Mouse (Mus musculus) neutrophil, adult 5-6 weeks (primary cell): Measurements from ENCODE around the gene Bace2. TPM values are rescaled to one million over a fixed set of nuclear protein-coding genes. Genes with fewer than 3 reads are reported as not detected.

Experiments used
- ATAC-seq: fragments of 151-379, 151-347 bp; 2 replicates; pipeline ENCODE4 v1.8.0; 2017; ENCODE audit warnings: mild to moderate bottlenecking, moderate TSS enrichment; ENCODE audit not compliant: insufficient number of reproducible peaks, poor library complexity, low FRiP score, severe bottlenecking; ENCODE audit errors: extremely low read depth
- total RNA-seq: library from RNA; stranded (forward); fragments of 200-1000 nt; gene quantifications from 2 replicates; pipeline ENCODE4 v1.2.3, GENCODE M21; 2017

Gene Bace2
- total RNA-seq, 1 experiment from 2014 or later: not detected

DNA sequence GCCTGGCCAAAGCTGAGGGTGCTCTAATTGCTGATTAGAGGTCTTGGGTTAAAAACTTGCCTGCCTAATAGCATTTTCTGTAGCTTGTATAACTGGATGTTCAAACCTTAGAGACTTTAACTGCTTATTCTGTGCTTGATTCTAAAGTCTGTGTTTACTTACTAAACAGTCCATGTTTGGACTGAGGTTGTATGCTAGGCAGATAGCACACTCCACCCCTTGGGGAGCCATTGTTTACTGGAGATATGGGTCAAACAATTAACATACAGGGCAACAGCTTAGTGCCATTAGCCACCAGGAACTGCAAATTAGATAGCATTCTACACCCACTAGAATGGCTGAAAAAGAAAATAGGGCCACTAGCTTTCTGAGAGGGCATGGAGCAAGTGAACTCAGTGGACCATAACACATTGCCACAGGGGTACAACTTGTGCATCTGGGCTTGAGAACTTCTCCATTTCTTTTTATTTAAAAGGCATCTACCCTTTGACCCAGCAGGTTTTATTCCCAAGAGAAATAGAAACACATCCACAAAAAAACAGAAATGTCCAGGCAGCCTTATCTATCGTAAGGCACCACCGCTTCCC, 41.5 kb downstream of the Bace2 start:
- no peak for ATAC-seq

GRCm38 (mm10) chr16:97399991-97400390, 43.4 kb downstream of the Bace2 start:
- no peak for ATAC-seq

- no peak for ATAC-seq
These were observed 45.2 kb downstream of the Bace2 start for GRCm38 (mm10) chr16:97401741-97402140.

DNA sequence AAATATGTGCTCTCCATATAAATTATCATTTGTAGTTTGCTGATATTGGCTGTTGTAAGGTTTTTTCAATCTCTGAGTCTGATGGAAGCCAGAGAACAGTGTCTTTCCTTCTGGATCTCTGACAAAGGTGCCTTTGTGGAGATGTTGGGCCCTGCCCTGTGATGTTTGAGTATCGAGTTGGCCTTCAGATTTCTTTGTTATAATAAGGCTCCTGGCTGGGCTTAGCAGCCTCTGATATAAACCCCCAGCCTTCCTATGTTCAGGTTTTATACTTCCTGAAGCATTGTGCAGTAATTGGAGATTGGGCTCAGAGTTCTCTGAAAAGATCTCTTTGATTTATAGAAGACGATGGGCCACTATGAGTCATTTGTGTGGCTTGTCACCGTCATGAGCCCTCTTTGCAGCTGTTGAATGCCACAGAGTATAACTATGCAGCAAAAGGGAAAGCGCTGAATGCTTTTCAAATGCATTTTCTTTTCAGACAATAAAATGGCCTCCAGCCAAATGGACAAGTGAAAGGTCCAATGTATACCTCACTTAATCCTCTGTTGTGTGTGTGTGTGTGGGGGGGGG, 45.8 kb downstream of the Bace2 start:
- ATAC-seq: no peak

DNA sequence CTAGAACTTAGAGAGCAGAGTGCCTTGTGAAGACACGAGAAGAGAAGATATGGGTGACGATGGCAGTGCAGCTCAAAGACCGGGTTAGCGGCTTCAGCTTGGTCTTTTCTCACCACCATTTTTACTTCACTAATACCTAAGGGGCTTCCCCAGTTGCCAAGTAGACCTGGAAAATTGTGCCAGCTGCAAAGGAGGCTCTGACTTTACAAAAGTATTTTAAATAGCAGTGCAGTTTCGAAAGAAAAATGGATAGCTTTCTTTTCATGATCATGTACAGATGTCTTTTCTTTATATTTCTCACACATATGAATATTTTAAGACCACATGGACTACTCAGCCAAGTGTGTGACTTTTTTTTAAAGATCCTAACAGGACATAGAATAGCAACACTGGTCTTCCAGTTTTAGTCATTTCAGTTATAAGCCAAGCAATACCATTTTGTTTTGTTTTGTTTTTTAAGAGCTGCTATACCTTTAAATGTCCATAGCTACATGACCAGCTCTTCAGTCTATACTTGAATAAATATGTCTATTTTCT, 49.0 kb downstream of the Bace2 start:
- no peak for ATAC-seq

DNA sequence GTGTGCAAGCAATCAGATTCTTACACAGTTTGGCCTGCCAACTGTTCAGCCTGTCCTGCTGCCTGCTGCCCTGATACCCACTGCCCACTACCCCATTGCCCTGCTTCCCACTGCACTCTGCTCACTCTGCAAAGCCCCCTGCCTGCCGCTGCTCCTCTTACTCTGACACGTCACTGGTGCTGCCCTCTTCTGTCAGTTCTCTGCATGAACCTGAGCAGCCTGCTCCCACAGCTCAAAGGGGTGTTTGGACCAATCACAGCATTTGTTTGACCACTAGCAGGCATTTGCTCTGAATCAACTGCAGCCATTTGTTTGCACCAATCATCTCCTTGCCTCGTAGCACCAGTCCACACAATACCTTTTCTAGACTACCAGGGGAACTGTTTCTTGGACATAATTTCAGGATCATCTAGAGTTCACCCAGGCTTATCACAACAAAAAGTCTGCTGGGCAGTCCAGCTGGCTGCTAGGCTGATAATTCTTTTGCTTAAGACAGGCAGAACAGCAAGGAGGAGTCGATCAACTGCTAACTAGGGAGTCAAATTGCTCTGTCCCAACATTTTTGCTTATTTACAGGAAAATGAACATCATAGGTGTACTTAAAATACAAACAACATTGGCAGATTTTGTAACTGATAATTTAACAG, 61.5 kb downstream of the Bace2 start:
- no peak for ATAC-seq

DNA sequence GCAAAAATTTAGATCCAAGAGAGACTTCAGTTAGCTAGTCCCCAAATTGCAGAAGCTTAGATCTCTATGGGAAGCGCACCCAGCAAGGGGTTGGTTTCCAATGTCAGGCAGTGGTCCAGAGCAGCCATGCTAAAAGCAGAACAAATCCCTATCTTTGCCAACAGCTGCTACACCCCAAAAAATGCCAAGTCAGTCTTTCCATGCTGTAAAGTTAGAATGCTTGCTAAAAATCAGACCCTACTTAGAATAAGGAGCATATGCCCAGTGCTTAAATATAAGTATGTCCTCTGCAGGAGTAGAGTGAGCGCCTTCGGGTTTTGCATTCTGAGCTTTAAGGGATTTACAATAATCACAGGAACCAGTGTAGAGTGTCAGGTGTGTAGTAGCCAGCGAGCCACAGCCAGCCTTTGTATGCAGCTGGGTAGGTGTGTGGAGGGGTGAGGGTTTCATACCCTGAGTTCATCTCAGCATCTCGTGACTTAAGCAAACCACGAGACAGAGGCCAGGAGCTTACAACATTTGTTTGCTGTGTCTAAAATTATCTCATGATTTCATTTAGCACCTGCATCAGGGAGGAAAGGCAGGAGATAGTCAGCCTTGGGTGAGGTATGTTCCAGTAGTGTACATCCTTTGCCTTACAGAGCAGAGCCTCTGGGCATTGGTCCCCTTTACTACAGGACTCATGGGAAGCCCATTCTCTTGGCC, 62.4 kb downstream of the Bace2 start:
- ATAC-seq: no peak

- no peak for ATAC-seq
These were observed 65.1 kb downstream of the Bace2 start for GRCm38 (mm10) chr16:97421671-97422070.

- ATAC-seq: no peak
These were observed 67.1 kb downstream of the Bace2 start for GRCm38 (mm10) chr16:97423627-97424026.

DNA sequence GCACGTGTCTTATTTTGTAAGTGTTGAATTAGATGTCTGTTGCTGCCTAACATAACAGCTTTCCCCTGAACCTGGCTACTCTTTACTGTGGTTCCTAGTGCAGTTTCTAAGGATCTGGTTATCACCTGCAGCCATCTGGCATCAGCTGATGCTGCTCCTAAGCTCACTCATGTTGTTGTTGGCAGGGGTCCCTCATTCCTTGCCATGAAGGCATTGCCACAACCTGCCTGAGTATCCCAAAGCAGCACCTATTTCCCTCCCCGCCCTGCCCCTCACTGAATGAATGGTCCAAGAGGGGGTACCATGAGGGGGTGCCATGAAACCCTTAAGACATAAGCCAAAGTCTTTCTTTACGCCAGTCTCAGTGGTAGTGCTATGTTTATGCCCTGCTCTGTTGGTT, 71.5 kb downstream of the Bace2 start:
- no peak for ATAC-seq

GRCm38 (mm10) chr16:97430091-97430490, 73.5 kb downstream of the Bace2 start:
- no peak for ATAC-seq

- no peak for ATAC-seq
These were observed 74.8 kb downstream of the Bace2 start for GRCm38 (mm10) chr16:97431328-97431727.

DNA sequence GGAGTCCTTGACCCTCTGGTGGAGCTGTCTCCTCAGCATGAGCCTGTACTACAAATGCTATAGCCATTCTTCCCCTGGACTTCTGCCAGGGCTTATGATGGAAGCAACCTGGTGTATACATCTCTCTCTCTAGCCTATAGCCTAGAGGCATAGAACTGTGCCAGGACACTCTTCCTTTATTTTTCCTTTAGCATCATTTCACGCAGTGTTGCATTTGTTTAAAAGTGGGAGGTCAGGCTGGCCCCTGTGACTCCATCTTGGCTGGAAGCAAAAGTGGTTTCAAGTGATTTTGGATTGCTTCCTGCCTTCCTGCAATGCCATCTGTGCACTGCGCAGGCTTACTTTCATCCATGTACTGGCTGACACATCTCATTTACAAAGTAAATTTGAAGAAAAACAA, 77.7 kb downstream of the Bace2 start:
- no peak for ATAC-seq

DNA sequence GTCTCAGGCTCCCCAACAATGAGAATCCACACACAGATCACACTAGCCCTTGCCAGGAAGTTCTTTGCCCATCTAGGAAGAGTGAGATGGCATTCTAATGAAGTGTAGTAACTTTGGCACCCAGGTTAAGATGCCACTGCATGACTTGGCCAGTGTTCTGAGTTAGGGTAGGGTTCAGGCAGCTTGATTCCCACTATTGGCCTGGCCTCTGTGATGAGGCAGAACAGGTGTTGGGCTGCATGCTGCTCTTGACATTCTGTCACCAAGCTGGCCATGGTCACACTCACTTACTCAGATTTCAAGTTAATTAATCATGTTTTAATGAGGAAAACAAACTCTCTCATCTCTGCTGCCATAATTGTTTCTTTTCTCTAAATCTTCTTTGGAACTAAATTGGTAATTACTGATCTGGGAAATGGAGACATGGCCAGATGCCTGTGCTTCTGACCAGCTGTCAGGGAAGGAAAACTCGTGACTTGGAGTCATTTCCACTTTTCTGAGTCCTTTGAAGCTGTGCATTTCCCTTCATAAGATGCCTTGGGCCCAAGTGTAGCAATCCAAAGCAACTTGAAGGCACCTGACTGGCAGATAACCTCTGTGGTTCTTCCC, 81.0 kb downstream of the Bace2 start:
- ATAC-seq: no peak

DNA sequence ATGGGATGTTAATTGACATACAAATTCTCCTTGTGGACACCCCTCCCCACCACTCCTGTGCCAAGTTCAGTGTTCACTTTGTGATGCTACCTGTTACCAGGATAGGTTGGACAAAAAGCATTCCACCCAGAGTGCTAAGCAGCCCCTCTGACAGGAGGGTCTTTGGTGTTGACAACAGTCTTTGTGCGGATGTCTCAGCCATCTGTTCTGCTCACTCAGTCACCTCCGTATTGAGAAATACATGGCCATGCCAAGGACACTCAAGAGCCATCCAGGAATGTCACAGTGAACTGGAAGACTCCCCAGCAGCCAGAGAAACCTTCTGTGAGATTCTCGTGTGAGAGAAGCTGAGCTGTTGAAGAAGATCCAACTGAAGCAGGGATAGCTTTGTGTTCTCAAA, 81.6 kb downstream of the Bace2 start:
- no peak for ATAC-seq

GRCm38 (mm10) chr16:97441967-97442366, 85.4 kb downstream of the Bace2 start:
- no peak for ATAC-seq

DNA sequence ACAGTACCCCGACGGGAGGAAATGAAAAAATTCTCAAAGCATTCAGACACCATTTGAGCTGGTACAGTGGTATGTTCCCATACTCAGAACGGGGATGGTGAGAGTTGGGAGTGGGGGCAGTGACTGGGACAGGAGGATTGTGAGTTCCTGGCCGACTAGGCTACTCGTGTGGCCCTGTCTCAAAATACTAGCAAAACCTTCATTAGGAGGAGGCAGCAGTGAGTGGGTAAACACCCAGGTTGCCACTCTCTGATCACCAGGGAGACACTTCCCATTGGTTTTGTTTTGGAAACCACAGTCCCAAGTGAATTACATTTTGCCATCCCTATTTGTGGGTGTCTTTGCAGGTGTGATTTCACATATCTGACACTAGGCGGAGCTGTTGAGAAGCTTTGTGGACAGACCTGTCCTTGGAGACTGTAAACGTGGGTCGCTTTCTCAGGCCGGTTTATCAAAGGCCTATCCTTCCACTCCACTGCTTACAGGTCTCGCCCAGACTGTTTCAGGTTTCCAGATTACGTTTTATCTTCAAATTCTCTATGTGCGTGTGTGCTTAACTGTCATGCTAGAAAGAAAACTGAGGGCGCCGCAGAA, 87.2 kb downstream of the Bace2 start:
- ATAC-seq: peak; percentile 55

DNA sequence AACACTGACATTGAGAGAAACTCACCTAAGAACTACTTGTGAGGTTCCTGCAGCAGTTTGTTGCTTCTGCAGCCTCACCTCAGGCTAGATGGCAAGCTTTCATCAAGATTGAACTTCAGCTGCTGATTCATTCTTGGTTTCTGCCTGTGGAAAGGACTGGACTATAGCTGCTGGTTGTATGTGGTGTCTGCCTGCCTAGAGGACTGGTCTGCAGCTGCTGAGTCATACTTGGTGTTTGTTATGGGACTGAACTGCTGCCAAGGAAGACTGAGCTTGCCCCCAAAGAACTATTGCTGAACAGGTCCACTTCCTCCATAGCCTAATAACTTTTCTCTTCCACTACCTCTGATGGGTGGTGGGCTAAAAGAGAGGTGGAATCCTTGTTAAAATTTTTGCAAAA, 90.8 kb downstream of the Bace2 start:
- ATAC-seq: no peak

DNA sequence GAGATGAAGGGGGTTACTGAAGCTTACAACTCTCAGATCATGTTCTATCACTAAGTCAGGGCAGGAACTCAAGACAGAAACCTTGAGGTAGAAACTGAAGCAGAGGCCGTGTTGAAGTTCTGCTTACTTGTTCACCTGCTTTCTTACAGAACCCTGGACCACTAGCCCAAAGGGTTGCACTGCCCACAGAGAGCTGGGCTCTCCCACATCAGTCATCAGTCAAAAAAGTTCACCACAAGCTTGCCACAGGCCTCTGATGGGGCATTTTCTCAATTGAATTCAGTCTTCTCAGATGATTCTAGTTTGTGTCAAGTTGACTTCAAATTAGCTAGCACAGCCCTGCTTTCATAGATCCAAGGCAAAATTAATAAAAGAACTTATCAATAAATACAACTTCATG, 103.3 kb downstream of the Bace2 start:
- no peak for ATAC-seq
